Mouse (Mus musculus) liver, adult 2 months (tissue): ENCODE measurements around the gene Upk3b. TPM values are rescaled to one million over a fixed set of nuclear protein-coding genes. Genes with fewer than 3 reads are reported as not detected.

Experiments
- DNase-seq: peaks from one replicate; pipeline ENCODE4 v3.0.0-alpha.2; 2011; ENCODE audit warnings: low read depth, low spot score; ENCODE audit errors: extremely low read depth
- H3K27ac ChIP-seq: fragments of 200-500 bp; replicated peaks from 2 replicates; pipeline ENCODE4 v1.5.1; 2012; ENCODE audit warnings: low read depth, mild to moderate bottlenecking, control low read depth, inconsistent platforms, low read length; ENCODE audit not compliant: insufficient read depth
- H3K27me3 ChIP-seq: fragments of 200-500 bp; 2 replicates; pipeline ENCODE4 v1.6.1; 2012; ENCODE audit warnings: mild to moderate bottlenecking, moderate library complexity, low read length, inconsistent platforms; ENCODE audit not compliant: control insufficient read depth, insufficient read depth
- H3K36me3 ChIP-seq: fragments of 200-500 bp; 2 replicates; pipeline ENCODE4 v1.6.1; 2012; ENCODE audit warnings: low read length, inconsistent platforms; ENCODE audit not compliant: control insufficient read depth, insufficient read depth
- H3K4me1 ChIP-seq: fragments of 200-500 bp; 2 replicates; pipeline ENCODE4 v1.6.1; 2011; ENCODE audit warnings: low read length; ENCODE audit not compliant: control insufficient read depth, insufficient read depth
- H3K4me3 ChIP-seq: fragments of 200-500 bp; 2 replicates; pipeline ENCODE4 v1.5.1; 2011; ENCODE audit warnings: low read depth, mild to moderate bottlenecking, control low read depth, low read length, moderate library complexity; ENCODE audit not compliant: insufficient read depth
- H3K79me2 ChIP-seq: fragments of 200-500 bp; 2 replicates; pipeline ENCODE4 v1.6.1; 2012; ENCODE audit warnings: inconsistent platforms, mild to moderate bottlenecking, low read length, moderate library complexity; ENCODE audit not compliant: control insufficient read depth, insufficient read depth
- H3K9ac ChIP-seq: fragments of 200-500 bp; 2 replicates; pipeline ENCODE4 v1.6.1; 2012; ENCODE audit warnings: low read depth, mild to moderate bottlenecking, control low read depth, inconsistent platforms, low read length
- CTCF ChIP-seq: fragments of 200-500 bp; IDR thresholded peaks from 2 replicates; pipeline ENCODE4 v1.5.1; 2011; ENCODE audit warnings: low read depth, low read length, control low read depth
- POLR2A ChIP-seq: fragments of 200-500 bp; IDR thresholded peaks from 2 replicates; pipeline ENCODE4 v1.6.1; 2011; ENCODE audit warnings: low read length, control low read depth; ENCODE audit not compliant: insufficient read depth; ENCODE audit errors: extremely low read depth
- WGBS: fragments of 180-500 bp; shearing (Covaris S2); methylation state at CpG from one replicate; pipeline ENCODE4 v1.1.7; 2018; 5-methylcytosine and 5-hydroxymethylcytosine counted together
- polyA plus RNA-seq: library from polyadenylated mRNA; depleted of rRNA; stranded (reverse); fragments of >200 nt; gene quantifications from 2 replicates; pipeline ENCODE4 v1.2.3, GENCODE M21; 2012
- total RNA-seq: library from RNA; depleted of rRNA; stranded (reverse); fragments of >200 nt; gene quantifications from 2 replicates; pipeline ENCODE4 v1.2.3, GENCODE M21; 2014

Gene Upk3b
- total and polyA plus RNA-seq, 2 experiments: 0.55 to 1.3 TPM

DNA sequence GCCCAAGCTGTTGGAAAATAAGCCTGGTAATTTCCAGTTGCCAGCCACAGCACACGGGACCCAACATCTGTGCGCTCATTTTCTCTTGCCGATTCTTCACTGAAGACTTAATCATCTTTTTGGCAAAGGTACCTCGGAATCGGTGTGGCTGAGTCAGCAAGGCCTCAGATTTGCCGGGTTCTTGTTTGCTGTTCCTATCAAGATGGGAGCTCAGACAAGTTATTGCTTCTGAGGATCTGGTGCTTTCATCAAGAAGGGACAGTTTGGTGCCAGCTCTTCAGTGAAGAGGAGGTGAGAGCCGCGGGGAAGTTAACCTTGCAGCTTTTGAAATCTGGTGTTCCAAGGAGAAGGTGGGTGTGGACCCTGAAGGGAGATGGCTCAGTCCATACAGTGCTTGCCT lies 42.1 kb upstream of the Upk3b start:
- Histone ChIP-seq H3K9ac (no peak overlapping the region), H3K79me2 (no peaks in the 10 kb centered on the region), H3K4me3 (no peak overlapping the region), H3K27me3 (no peaks in the 10 kb centered on the region), H3K36me3 (0 out of 2 replicates have a peak, but pooled peaks cover 3% of the 10 kb centered on the region), H3K27ac (no peak overlapping the region), H3K4me1 (peaks cover 7% of the 10 kb centered on the region)
- no peak for TF ChIP-seq POLR2A
- TF ChIP-seq CTCF: no peak
- WGBS: 40% methylated on average over 8 of the region's 8 CpGs
- peak; percentile 54 for DNase-seq

DNA sequence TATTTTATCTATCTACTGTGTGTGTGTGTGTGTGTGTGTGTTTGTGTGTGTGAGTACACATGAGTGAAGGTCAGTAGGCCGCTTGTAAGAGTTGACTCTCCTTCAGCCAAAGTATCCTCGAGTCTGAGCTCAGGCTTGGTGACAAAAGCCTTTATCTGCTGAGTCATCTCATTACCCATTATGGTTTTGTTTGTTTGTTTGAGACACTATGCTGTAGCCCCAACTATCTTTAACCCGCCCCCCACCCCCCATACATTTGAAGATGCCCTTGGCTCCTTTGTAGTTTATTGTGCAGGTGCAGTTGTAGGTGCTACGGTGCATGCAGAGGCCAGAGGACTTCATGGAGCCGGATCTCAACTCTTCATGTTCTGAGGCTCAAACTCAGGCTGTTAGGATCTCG lies 37.1 kb upstream of the Upk3b start:
- no peak overlapping the region for H3K9ac ChIP-seq
- no peak for TF ChIP-seq CTCF
- no peak for DNase-seq
- peaks cover 2% of the 10 kb centered on the region for H3K4me1 ChIP-seq
- H3K27me3 ChIP-seq: no peaks in the 10 kb centered on the region
- WGBS: 75% methylated on average over 6 of the region's 6 CpGs
- H3K4me3 ChIP-seq: no peak overlapping the region
- H3K27ac ChIP-seq: no peak overlapping the region
- H3K36me3 ChIP-seq: 0 out of 2 replicates have a peak, but pooled peaks cover 3% of the 10 kb centered on the region
- H3K79me2 ChIP-seq: no peaks in the 10 kb centered on the region; the same call in 1 of the 2 replicates

DNA sequence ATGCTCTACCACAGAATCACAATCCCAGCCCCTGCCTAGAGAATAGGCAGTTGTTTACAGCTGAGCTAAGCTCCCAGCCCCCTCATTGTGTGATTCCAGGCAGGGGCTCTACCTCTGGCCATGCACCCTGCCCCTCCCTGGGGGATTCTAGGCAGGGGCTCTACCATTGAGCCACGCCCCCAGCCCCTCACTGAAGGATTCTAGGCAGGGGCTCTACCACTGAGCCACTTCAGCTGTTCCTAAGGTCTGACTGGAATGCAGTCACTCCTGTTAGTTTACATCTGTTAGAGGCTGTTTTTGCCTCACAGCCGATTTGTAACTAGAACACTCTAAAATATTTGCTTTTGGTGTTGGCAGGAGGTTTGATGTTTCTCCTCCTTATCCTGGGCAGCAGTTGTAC lies 36.0 kb upstream of the Upk3b start:
- TF ChIP-seq POLR2A (no peak), CTCF (no peak)
- 0 out of 2 replicates have a peak, but pooled peaks cover 3% of the 10 kb centered on the region for H3K36me3 ChIP-seq
- no peaks in the 10 kb centered on the region; the same call in 1 of the 2 replicates for H3K79me2 ChIP-seq
- peak overlapping the region; percentile 16; the same call in 1 of the 2 replicates for H3K27ac ChIP-seq
- DNase-seq: peak; percentile 29
- H3K27me3 ChIP-seq: no peaks in the 10 kb centered on the region
- H3K4me1 ChIP-seq: peaks cover 2% of the 10 kb centered on the region
- WGBS: 39% methylated on average over 2 of the region's 2 CpGs
- H3K9ac ChIP-seq: no peak overlapping the region
- H3K4me3 ChIP-seq: no peak overlapping the region

DNA sequence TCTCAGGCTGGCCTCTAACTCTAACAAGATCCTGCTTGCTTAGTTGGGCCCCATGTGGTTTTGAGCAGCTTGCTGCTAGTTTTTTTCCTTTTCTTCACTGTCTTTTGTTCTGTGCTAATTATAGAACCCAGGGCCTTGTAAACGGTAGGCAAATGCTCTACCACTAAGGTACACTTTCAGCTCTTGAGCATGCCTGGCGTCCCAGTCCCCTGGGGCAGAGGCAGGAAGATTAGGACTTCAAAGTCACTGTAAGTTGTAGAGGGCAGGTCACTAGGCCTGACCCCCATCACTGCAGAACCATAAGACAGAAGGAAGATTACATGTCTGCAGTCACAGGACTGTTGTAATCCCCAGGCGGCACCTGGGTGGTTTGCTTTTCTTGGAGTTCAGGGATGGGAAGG lies 35.5 kb upstream of the Upk3b start:
- H3K9ac ChIP-seq: no peak overlapping the region
- H3K4me3 ChIP-seq: no peak overlapping the region
- no peak for DNase-seq
- 0 out of 2 replicates have a peak, but pooled peaks cover 3% of the 10 kb centered on the region for H3K36me3 ChIP-seq
- 0 out of 2 replicates have a peak overlapping the region, but pooled peaks have one; percentile 33 for H3K27ac ChIP-seq
- WGBS: 71% methylated on average over 3 of the region's 3 CpGs
- TF ChIP-seq CTCF (no peak), POLR2A (no peak)
- no peaks in the 10 kb centered on the region for H3K27me3 ChIP-seq
- no peaks in the 10 kb centered on the region; the same call in 1 of the 2 replicates for H3K79me2 ChIP-seq
- H3K4me1 ChIP-seq: peaks cover 2% of the 10 kb centered on the region

DNA sequence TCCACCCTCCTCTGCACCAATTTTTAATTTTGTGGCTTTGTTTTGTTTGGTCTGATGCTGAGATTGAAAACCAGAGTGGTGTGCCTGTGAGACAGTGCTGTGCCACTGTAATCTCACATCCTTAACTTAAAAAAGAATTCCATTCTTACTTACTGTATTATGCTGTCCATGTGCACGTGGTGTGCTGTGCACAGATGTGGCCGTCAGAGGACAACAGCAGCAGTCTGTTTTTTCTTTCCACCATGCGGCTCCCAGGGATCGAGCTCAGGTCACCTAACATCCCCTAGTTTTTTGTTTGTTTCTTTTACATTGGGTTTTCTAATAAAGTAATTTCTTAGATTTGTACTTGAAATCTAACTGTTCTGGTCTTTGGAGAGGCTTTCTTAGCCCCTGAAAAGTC lies 33.8 kb upstream of the Upk3b start:
- no peak overlapping the region for H3K4me3 ChIP-seq
- no peak for TF ChIP-seq POLR2A
- TF ChIP-seq CTCF: no peak
- H3K27ac ChIP-seq: no peak overlapping the region
- no peak overlapping the region for H3K9ac ChIP-seq
- H3K79me2 ChIP-seq: no peaks in the 10 kb centered on the region; the same call in 1 of the 2 replicates
- H3K4me1 ChIP-seq: peaks cover 2% of the 10 kb centered on the region
- no peaks in the 10 kb centered on the region for H3K27me3 ChIP-seq
- no peak for DNase-seq
- H3K36me3 ChIP-seq: no peaks in the 10 kb centered on the region
- WGBS: 90% methylated on average over 4 of the region's 4 CpGs

DNA sequence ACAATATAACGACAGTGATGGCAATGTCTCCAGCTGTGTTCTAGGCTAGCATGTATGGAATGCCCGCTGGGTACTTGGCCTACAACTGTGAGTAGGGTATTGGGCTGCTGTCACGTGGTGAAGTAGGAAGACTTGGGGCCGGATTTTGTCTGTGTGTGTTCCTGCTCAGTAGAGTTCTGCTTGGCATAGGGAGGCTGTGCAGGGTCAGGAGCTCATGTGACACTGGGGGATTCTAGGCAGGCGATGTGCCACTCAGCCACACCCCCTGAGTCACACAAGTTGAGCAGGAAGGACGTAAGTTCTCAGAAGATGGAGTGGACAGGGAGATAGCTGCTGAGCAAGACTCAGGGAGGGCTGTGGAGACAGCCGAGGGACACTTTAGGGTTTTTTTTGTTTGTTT lies 30.6 kb upstream of the Upk3b start:
- 74% methylated on average over 7 of the region's 7 CpGs for WGBS
- Histone ChIP-seq H3K79me2 (no peaks in the 10 kb centered on the region; the same call in 1 of the 2 replicates), H3K27ac (no peak overlapping the region), H3K36me3 (peaks cover 5% of the 10 kb centered on the region; the same call in 1 of the 2 replicates), H3K4me1 (peaks cover 1% of the 10 kb centered on the region; the same call in 1 of the 2 replicates), H3K4me3 (no peak overlapping the region), H3K9ac (no peak overlapping the region), H3K27me3 (no peaks in the 10 kb centered on the region)
- no peak for DNase-seq
- TF ChIP-seq POLR2A: no peak
- TF ChIP-seq CTCF: no peak
